Mouse (Mus musculus) kidney, postnatal 0 days (tissue): Measurements from ENCODE around the gene Fcho2. TPM values are rescaled to one million over a fixed set of nuclear protein-coding genes. Genes with fewer than 3 reads are reported as not detected.
"Not testable (repeated sequence)": the region's sequence is repeated elsewhere in the genome, so short reads cannot be mapped to it uniquely, and the experiment has no call there.

Source experiments
- ATAC-seq: fragments of 200-750 bp; cut with Nextera tagmentation; replicated peaks from 2 replicates; pipeline ENCODE4 v1.8.0; 2017; ENCODE audit warnings: low read depth, moderate number of reproducible peaks, moderate TSS enrichment, moderate library complexity; ENCODE audit not compliant: low FRiP score
- DNase-seq: peaks from one replicate; pipeline ENCODE4 v3.0.0-alpha.2; 2016; ENCODE audit warnings: low spot score
- H3K27ac ChIP-seq: fragments of 300-500 bp; sonication (generic); 2 replicates; pipeline ENCODE4 v1.5.1; 2014; ENCODE audit warnings: mild to moderate bottlenecking
- H3K27me3 ChIP-seq: fragments of 300-500 bp; sonication (generic); 2 replicates; pipeline ENCODE4 v1.6.1; 2014; ENCODE audit warnings: low read length, mixed read lengths; ENCODE audit not compliant: insufficient read depth
- H3K36me3 ChIP-seq: fragments of 300-500 bp; sonication (generic); 2 replicates; pipeline ENCODE4 v1.6.1; 2014; ENCODE audit warnings: low read length, mixed read lengths; ENCODE audit not compliant: insufficient read depth
- H3K4me1 ChIP-seq: fragments of 300-500 bp; sonication (generic); replicated peaks from 2 replicates; pipeline ENCODE4 v1.6.1; 2014; ENCODE audit warnings: antibody characterized with exemption, low read length, mixed read lengths; ENCODE audit not compliant: insufficient read depth
- H3K4me2 ChIP-seq: fragments of 300-500 bp; sonication (generic); 2 replicates; pipeline ENCODE4 v1.6.1; 2014; ENCODE audit warnings: mild to moderate bottlenecking, low read length, moderate library complexity, mixed read lengths
- H3K4me3 ChIP-seq: fragments of 300-500 bp; sonication (generic); replicated peaks from 2 replicates; pipeline ENCODE4 v1.5.1; 2014; ENCODE audit warnings: low read depth, low read length
- H3K9ac ChIP-seq: fragments of 300-500 bp; sonication (generic); 2 replicates; pipeline ENCODE4 v1.6.1; 2014; ENCODE audit warnings: low read depth, low read length
- H3K9me3 ChIP-seq: fragments of 300-500 bp; sonication (generic); replicated peaks from 2 replicates; pipeline ENCODE4 v1.6.1; 2016; ENCODE audit warnings: low read length, inconsistent platforms, mixed read lengths
- CTCF ChIP-seq: IDR thresholded peaks from 2 replicates; pipeline ENCODE4 v1.5.1; 2016; ENCODE audit warnings: antibody characterized with exemption, low read depth, mild to moderate bottlenecking, moderate library complexity
- WGBS: fragments of 180-500 bp; shearing (Covaris S2); extraction: QIAGEN DNeasy Blood & Tissue Kit; methylation state at CpG from one replicate; pipeline ENCODE4 v1.1.7; 2014; 5-methylcytosine and 5-hydroxymethylcytosine counted together
- polyA plus RNA-seq: library from polyadenylated mRNA; unstranded; fragments of >200 nt; fragmentation: Nextera tagmentation; extraction: Ambion mirVana; gene quantifications from 2 replicates; pipeline ENCODE4 v1.2.1, GENCODE M21; 2015

The Fcho2 gene
- polyA plus RNA-seq, 1 experiment from 2014 or later = 33.0 TPM

- Histone ChIP-seq H3K9me3 (no peaks in the 10 kb centered on the region), H3K36me3 (0 out of 2 replicates have a peak, but pooled peaks cover 7% of the 10 kb centered on the region), H3K4me3 (no peak overlapping the region), H3K4me1 (no peaks in the 10 kb centered on the region), H3K4me2 (no peak overlapping the region), H3K27ac (no peak overlapping the region), H3K27me3 (no peaks in the 10 kb centered on the region), H3K9ac (no peak overlapping the region)
- DNase-seq (no peak), ATAC-seq (0 out of 2 replicates have a peak, but pooled peaks have one; percentile 29)
- peak; percentile 37; the same call in 1 of the 2 replicates for TF ChIP-seq CTCF
- 41% methylated on average over 1 of the region's 1 CpGs for WGBS
Measured at GRCm38 (mm10) chr13:98834199-98834598, 18.9 kb upstream of the Fcho2 start.

GRCm38 (mm10) chr13:98832451-98833450, 17.5 kb upstream of the Fcho2 start:
- H3K4me3 ChIP-seq = no peak overlapping the region
- H3K4me1 ChIP-seq = no peaks in the 10 kb centered on the region
- H3K27me3 ChIP-seq = no peaks in the 10 kb centered on the region
- TF ChIP-seq CTCF = no peak
- no peak overlapping the region for H3K27ac ChIP-seq
- DNase-seq = no peak
- 0 out of 2 replicates have a peak, but pooled peaks cover 3% of the 10 kb centered on the region for H3K36me3 ChIP-seq
- no peak overlapping the region for H3K9ac ChIP-seq
- H3K4me2 ChIP-seq = no peak overlapping the region
- no peak for ATAC-seq
- H3K9me3 ChIP-seq = no peaks in the 10 kb centered on the region
- WGBS = 71% methylated on average over 10 of the region's 10 CpGs

GRCm38 (mm10) chr13:98829026-98829425, 13.8 kb upstream of the Fcho2 start:
- not testable (repeated sequence) for H3K4me2 ChIP-seq, H3K27me3 ChIP-seq, DNase-seq, H3K4me1 ChIP-seq, ATAC-seq, H3K9me3 ChIP-seq, H3K36me3 ChIP-seq, H3K4me3 ChIP-seq, H3K27ac ChIP-seq, H3K9ac ChIP-seq
- whole genome bisulfite sequencing = 99% methylated on average over 6 of the region's 6 CpGs

- no peak for ATAC-seq
- H3K4me1 ChIP-seq = no peaks in the 10 kb centered on the region
- 79% methylated on average over 4 of the region's 4 CpGs for WGBS
- TF ChIP-seq CTCF = no peak
- DNase-seq = no peak
- no peaks in the 10 kb centered on the region for H3K27me3 ChIP-seq
- no peak overlapping the region for H3K4me3 ChIP-seq
- no peak overlapping the region for H3K27ac ChIP-seq
- no peaks in the 10 kb centered on the region for H3K9me3 ChIP-seq
- no peak overlapping the region for H3K9ac ChIP-seq
- H3K36me3 ChIP-seq = no peaks in the 10 kb centered on the region
- H3K4me2 ChIP-seq = no peak overlapping the region
Measured at GRCm38 (mm10) chr13:98825574-98825973, 10.3 kb upstream of the Fcho2 start.

- no peak for TF ChIP-seq CTCF
- Histone ChIP-seq H3K9ac (no peak overlapping the region), H3K4me1 (peaks cover 11% of the 10 kb centered on the region; the same call in 1 of the 2 replicates), H3K36me3 (no peaks in the 10 kb centered on the region), H3K4me2 (no peak overlapping the region), H3K27me3 (no peaks in the 10 kb centered on the region), H3K27ac (peak overlapping the region; percentile 85), H3K9me3 (no peaks in the 10 kb centered on the region), H3K4me3 (no peak overlapping the region)
- peak; percentile 73 for DNase-seq
- 40% methylated on average over 2 of the region's 2 CpGs for WGBS
- no peak for ATAC-seq
Measured at GRCm38 (mm10) chr13:98819094-98819493, 3.8 kb upstream of the Fcho2 start.

- ATAC-seq (no peak), DNase-seq (peak; percentile 52)
- Histone ChIP-seq H3K27ac (0 out of 2 replicates have a peak overlapping the region, but pooled peaks have one; percentile 85), H3K4me1 (peaks cover 15% of the 10 kb centered on the region; the same call in 1 of the 2 replicates), H3K4me3 (no peak overlapping the region), H3K27me3 (no peaks in the 10 kb centered on the region), H3K9ac (no peak overlapping the region), H3K36me3 (no peaks in the 10 kb centered on the region), H3K9me3 (no peaks in the 10 kb centered on the region), H3K4me2 (no peak overlapping the region)
- TF ChIP-seq CTCF = no peak
- 51% methylated on average over 4 of the region's 4 CpGs for WGBS
Measured at GRCm38 (mm10) chr13:98818205-98818604, 3.0 kb upstream of the Fcho2 start.
